Mouse (Mus musculus) frontal cortex, adult 2 months (tissue): ENCODE measurements around the gene Rmnd5a. TPM values are rescaled to one million over a fixed set of nuclear protein-coding genes. Genes with fewer than 3 reads are reported as not detected.

ENCODE experiments used
- DNase-seq, 2 experiments: peaks; one replicate each; pipeline ENCODE4 v3.0.0; 2022; ENCODE audit warnings: low spot score in 1 of 2; ENCODE audit errors: extremely low spot score in 1 of 2
- polyA plus RNA-seq: library from polyadenylated mRNA; depleted of rRNA; stranded (reverse); fragments of >200 nt; gene quantifications from 2 replicates; pipeline ENCODE4 v1.2.3, GENCODE M21; 2012

Gene Rmnd5a
- polyA plus RNA-seq, 1 experiment: 67.8 TPM

DNA sequence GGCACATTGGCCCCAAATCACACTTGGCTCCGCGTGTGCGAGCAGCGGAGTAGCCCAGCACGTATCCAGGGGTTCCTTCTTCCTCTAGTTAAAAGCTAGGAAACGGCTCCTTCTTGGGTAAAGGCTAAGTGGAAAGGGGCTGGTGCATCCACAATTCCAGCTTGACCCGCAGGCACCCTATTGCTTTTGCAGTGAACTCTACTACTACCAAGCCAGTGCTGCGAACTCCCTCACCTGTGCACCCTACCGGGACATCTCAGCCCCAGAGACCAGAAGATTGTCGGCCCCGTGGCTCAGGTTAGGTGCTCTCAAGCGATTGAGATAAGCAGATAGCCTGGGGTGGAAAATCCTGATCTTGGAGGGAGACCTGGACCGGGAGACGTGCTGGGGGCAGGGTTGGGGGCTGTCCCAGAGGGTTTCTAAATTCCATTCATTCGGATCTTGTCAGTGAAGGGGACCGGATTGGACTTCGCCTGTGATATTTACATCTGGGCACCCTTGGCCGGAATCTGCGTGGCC lies 66.1 kb downstream of the Rmnd5a start:
- DNase-seq: no peak

DNA sequence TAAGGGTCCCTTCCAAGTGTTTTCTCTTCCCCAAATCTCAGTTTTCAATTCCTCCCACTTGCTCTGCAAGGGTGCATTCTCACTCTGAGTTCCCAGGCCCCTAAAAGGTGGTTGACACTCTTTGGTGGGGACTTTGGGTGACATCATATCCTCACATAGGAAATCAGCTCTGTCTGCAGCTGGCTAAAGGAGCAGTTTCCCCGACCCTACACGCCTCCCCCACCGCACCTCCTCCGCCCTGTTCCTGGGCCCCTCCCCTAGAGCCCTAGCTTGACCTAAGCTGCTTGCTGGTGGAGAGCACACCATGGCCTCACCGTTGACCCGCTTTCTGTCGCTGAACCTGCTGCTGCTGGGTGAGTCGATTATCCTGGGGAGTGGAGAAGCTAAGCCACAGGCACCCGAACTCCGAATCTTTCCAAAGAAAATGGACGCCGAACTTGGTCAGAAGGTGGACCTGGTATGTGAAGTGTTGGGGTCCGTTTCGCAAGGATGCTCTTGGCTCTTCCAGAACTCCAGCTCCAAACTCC lies 67.1 kb downstream of the Rmnd5a start, which contains the start of gene Cd8a:
TSS of gene Cd8a (plus strand) at position 179 of the 527 bp plus-strand sequence.
- DNase-seq: no peak

DNA sequence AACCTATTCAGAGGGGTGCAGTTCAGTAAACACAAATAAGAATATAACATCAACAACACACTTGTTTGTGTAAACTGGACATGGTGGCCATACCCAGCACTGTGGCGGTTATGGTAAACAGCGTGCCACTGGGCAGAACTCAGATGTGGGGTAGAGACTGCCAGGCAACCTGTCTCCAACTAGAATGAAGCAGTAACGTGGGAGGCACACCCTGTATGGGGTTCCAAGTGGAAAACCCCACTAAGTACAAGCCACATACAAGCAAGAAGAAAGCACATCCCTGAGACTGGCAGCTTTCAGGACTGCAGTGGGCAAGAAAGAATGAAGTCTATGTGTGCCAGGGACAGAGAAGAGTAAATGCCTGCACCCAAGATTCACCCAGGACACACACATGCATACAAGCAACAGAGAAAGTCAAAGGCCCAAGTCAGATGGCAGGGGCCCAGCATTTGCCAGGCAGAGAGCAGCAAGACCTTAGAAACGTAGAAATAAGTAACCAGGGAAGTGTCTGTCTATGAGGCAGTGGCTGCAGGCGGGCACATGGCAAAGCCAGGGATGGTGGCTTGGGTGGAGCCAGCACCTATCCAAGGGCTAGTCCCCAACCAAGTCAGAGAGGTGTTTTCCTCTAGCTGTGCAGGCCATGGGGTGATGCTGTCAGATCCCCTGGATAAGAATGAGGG lies 68.3 kb downstream of the Rmnd5a start:
- no peak for DNase-seq

DNA sequence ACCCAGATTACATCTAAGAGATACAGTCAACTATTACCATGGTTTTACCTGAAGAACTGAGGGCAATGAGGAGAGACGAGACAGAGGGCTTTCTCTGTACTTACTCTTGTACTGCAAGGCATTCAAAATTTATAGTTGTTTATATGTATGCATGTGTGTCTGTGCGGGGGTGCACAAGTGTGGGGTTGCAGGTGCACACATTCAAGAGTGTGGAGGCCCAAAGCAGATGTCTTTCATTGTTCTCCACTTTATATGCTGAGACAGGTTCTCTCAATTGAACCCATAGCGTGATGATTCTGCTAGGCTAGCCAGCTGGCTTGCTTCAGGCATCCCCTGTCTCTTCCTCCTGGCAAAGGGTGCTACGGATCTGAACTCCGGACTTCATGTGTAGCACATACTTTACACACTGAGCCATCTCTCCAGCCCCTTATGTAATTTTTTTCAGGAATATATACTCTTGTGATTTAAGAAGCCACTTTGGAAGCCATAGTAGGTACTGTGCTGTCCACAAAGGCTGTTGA lies 69.3 kb downstream of the Rmnd5a start:
- DNase-seq: no peak

DNA sequence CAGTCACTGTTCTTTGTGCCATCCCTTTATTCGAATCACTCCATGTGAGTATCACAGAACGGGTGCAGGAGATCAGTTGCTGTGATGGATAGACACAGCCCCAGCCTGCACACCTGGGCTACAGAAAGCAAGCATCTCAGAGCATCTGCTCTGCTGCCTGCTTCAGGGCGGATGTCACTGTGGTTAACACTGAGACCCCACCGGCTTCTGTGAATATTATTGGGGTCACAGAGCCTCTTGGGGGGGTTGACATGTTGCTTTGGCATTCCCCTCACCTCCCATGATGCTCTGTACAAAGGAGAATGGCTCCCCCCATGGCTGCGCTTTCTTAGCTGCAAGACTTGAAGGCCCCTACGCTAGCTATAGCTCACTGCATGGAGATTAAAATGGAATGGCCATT lies 71.0 kb downstream of the Rmnd5a start:
- no peak for DNase-seq

DNA sequence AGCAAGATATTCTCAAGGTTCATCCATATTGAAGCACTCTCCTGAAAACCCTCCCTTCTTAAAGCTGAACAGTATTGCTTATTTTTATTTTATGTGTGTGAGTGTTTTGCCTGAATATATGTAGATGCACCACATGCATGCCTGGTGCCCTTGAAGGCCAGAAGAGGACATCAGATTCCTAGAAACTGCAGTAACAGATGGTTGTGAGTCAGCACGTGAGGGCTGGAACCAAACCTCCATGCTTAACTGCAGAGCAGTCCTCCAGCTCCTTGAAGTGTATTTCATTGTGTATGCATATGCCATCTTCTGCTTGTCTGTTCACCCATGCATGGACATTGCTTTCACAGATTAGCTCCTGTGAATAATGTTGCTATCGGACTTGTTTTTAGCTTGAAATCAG lies 76.4 kb downstream of the Rmnd5a start:
- DNase-seq: peak in 1 of 2 experiments; percentile 16

DNA sequence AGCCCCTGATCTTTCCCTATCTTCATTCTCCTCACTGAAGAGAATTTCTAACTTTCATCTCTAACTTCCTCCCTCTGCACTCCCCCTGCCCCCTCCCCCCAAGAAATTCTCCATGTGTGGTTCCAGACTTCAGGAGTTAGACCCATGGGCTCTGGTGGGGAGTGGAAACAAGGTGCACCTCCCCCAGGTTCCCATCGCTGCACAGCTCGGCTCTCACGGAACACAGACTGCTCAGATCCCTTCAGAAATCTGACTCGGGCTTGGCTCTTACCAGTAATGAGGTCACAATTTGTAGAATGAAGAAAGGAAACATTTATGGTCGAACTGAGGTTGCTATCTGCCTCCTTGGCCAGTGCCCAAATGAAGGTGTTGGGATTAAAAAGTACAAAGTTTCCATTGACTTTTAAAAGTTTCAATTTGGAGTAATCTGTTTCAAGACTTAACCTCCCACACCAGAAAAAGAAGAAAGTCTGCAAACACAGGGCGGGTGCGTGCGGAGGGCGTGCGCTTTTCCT lies 79.2 kb downstream of the Rmnd5a start:
- DNase-seq: no peak

DNA sequence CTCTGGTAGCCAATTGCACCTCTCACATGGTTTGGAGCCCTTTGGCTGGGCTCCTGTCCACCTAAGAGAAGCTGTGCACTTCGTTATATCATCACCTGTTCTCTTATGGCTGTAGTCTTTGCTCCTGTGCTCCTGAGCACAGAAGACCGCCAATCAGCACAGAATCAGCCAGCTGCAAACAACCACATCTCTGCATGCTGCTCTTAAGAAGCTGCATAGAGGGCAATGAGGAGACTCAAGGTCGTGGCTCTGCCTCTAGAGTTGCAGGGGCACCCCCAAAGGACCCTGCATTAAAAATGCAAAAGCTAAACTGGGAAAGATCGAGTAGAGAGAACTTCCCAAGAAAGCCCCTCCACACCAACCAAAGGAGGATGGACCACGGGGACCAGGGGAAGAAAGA lies 79.7 kb downstream of the Rmnd5a start:
- DNase-seq: no peak

DNA sequence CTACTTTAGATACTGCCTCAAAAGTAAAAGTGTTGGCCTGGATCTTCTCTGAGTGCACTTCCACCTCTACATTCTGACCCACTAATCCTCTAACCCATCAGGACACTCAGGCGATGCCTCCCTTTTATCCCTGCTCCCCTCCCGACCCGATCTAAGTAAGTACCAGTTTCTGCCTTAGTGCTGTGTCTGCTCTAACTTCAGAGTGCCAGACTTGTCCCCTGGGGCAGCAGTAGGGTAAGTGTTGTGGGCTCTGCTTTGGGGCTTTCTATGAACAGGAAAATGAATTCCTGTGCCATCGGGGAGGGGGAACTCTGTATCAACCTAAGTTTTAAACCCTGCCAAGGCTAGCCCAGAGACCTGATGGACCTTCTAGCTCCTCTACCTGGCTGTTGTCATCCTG lies 80.2 kb downstream of the Rmnd5a start:
- no peak for DNase-seq

DNA sequence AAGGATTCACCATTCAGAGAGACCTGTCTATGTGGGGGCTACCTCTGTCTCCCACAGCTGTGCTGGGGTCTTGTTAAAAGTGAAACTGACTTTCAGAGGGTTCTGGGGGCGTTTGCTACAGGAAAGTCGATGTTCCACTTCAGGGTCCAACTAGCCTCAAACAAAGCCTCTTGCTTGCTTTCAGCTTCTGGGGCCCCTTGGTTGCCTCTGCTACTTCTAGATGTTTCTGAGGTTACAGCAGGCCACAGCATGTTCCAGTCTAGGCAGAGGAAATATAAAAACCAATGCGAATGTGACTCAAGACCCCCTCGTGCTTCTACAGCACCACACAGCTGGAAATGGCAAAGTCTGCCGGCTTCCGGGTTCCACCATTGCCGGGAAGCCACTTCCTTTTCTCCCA lies 82.9 kb downstream of the Rmnd5a start:
- DNase-seq: no peak

DNA sequence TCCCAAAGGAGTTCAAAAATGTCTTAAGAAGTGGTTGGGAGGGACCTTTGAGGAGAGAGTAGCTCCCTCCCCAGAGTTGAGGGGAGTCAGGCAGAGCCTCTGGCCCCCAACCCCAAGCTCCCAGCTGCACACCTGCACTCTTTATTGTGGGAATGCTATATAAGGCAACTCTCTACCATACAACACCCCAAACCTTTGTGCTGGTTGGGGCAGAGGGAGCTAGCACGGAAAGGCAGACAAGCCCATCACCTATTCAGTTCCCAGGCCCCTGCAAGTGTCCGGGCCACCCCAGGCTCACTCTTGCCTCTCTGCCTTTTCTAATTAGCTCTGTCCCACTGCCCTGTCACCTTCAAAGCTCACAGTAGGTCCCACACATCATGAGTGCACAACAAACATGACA lies 86.7 kb downstream of the Rmnd5a start:
- no peak for DNase-seq

DNA sequence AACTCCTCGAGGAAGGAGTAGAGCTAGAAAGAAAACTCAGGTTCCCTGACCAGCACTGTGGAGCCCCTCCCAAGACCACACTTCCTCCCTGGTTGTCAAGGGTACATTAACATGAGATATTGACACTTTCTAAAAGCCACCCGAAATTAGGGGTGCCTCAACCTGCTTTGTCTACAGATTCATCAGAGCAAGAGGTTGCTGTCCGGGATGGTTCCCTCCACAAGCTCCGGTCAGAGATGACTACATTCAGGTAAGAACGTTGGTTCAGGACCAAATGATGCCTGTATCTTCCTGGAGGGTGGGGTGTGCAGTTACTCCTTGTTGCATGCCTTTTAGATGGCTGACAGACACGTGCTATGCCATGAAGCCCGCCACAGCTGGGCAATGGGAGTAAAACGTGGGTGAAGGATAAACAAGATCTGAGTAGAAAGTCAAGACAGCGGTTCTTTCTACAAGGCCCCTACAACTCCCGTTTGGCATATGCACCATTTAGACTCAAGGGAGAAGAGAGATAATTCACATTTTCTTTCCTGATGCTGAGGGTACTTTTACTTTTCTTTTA lies 87.5 kb downstream of the Rmnd5a start:
- no peak for DNase-seq

DNA sequence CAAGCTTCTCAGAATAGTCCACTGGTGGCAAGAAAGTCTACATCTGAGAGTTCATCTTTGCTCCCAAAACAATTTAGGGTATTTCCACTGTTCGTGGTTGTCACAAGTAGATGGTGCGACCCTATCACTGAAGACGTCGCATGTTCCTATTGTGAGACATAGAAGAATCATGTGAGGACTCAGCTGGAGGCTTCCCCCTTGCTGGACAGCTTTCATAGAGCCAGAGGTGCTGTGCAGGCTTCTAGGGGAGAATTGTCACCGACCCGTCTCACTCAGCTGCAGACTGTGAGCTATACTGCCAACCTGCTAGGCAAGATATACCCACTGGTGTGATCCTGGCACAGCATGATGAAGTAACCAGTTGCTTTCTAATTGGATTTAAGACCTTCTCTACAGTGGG lies 88.2 kb downstream of the Rmnd5a start:
- no peak for DNase-seq

DNA sequence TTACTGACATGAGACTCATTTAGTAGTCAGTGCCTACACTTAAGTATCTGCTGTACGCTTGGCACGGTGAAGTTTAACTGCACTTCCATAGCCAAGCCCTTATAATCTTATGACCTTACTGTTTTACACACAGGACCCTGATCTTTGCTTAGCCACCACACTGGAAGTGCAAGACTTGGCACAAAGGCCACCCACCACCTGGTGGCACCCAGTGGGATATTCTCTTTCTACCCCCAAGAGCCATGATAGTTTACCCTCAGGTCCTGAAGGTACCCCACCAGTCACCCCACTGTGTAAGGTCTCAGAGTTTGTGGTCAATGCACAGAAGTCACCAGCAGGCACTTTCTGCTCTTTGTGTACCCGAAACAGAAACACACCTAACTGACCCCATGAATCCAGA lies 89.2 kb downstream of the Rmnd5a start:
- DNase-seq: no peak

DNA sequence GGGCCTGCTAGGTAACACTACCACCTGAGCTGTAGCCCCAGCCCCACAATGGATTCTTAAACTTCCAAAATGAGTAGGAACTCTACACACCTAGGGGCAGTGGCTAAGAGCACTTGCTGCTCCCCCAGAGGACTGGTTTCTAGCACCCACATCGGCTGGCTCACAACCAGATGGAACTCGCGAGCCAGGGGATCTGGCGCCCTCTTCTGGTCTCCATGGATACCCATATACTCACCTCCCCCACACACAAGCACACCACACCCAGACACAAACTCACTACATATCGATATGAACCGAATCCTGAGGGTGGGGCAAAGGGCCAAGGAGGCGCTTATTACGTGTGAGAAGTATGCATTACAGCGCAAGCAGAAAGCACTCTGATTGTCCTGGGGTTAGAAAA lies 92.4 kb downstream of the Rmnd5a start:
- DNase-seq: no peak

DNA sequence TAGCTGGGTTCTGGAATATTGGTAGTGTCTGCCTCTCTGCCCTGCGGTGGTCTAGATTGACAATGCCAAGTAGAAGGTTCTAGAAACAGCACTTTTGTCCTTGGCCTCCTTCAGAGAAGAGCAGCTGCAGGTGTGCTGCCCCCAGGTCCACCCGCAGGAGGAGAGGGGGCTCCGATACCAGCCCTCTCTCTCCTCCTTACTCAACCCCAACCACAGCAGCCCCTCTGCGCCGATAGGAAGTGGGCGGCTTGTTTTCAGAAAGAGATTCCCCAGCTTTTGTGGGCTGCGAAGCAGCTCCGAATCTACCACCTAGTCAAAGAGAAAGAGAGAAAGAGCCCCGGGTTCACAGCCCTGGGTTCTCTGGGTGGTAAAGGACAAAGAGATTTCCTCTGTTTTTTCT lies 99.3 kb downstream of the Rmnd5a start:
- DNase-seq: no peak

DNA sequence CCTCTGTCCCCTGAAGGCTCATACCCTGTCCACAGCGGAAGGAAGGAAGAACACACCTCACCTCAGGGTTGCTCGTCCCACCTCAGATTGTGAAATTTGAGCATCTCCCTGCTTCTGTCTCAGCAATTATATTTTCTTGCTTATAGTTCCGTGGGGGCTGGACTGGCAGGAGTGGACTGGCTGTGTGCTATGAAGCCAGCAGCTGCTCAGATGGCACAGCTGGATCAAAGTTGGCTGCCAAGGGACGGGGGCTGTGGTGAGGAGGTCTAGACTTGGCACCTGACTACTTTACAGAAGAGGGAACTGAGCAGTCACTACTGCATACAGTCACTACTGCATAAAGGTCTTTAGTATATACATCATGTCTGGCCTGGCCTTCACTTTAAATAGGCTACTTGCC lies 101.1 kb downstream of the Rmnd5a start:
- DNase-seq: no peak

DNA sequence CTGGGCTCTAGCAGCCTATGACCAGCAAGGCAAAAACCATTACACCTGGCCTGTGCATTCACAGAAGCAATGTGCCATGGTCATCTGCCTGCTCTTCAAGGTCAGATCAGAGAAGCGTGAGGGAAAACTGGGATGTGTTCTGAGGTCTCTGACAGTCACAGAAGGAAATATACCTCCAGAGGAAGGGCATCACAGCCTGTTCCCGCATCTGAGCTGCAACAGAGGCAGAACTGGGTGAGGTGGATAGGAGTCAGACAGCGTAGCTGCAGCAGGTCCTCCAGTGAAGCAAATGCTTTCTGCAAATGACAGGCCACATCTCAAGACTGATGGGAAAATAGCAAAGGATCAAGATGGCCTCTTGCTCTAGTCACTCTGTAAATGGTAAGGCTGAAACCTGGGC lies 101.5 kb downstream of the Rmnd5a start:
- DNase-seq: no peak
